Mouse (Mus musculus): ENCODE data around the gene Ano9.

DNA sequence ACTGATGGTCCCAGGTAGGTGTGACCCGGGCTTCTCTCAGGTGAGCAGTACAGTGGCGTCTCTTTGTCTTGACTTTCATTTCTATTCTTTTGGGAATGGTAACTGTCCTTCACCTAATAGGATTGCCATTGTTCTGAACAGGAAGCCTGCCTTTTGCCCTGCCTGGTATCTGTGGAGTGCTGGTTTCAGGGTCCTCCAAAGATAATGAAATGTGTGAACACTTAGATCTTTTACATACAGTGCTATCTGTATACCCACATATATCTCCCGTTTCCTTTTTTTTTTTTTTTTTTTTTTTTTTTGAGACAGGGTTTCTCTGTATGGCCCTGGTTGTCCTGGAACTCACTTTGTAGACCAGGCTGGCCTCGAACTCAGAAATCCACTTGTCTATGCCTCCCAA, 23.7 kb upstream of the Ano9 start:
- TF ChIP-seq CTCF (IDR thresholded peaks at IDR 0.05; ENCODE audit: low read depth, low read length) = no peak
- TF ChIP-seq EP300 (IDR thresholded peaks at IDR 0.05; ENCODE audit: insufficient read depth, low read depth, low read length) = no peak

Measured in ES-Bruce4 (cell line).